Mouse (Mus musculus): ENCODE data around the gene Gm973.

- no peak for TF ChIP-seq CTCF (IDR thresholded peaks at IDR 0.05; ENCODE audit: extremely low read depth, insufficient read length, insufficient replicate concordance, low read depth, low read length)
- no peak for TF ChIP-seq POLR2A (IDR thresholded peaks at IDR 0.05; ENCODE audit: low read depth, low read length)
These were observed 109.3 kb downstream of the Gm973 start for GRCm38 (mm10) chr1:59625410-59625809.

Data from small intestine, adult 2 months (tissue).